Mouse (Mus musculus) liver, postnatal 0 days (tissue): ENCODE measurements around the gene Abcf1. TPM values are rescaled to one million over a fixed set of nuclear protein-coding genes. Genes with fewer than 3 reads are reported as not detected.
A peak's percentile ranks its signal among the peaks of the same experiment; 100 is the strongest.

Experiments used
- ATAC-seq: fragments of 200-750 bp; cut with Nextera tagmentation; 2 replicates; pipeline ENCODE4 v1.8.0; 2017; ENCODE audit warnings: mild to moderate bottlenecking, moderate library complexity
- DNase-seq: peaks from one replicate; pipeline ENCODE4 v3.0.0-alpha.2; 2016
- H3K27ac ChIP-seq: fragments of 300-500 bp; sonication (generic); 2 replicates; pipeline ENCODE4 v1.5.1; 2014; ENCODE audit warnings: antibody characterized with exemption, moderate library complexity, mild to moderate bottlenecking, low read depth
- H3K27me3 ChIP-seq: fragments of 300-500 bp; sonication (generic); 2 replicates; pipeline ENCODE4 v1.6.1; 2014; ENCODE audit warnings: low read length, control low read depth, mixed read lengths; ENCODE audit not compliant: insufficient read depth
- H3K36me3 ChIP-seq: fragments of 300-500 bp; sonication (generic); replicated peaks from 2 replicates; pipeline ENCODE4 v1.6.1; 2014; ENCODE audit warnings: mild to moderate bottlenecking, control low read depth, low read length, moderate library complexity, mixed read lengths; ENCODE audit not compliant: insufficient read depth
- H3K4me1 ChIP-seq: fragments of 300-500 bp; sonication (generic); 2 replicates; pipeline ENCODE4 v1.6.1; 2014; ENCODE audit warnings: antibody characterized with exemption, mild to moderate bottlenecking, control low read depth; ENCODE audit not compliant: insufficient read depth
- H3K4me2 ChIP-seq: fragments of 300-500 bp; sonication (generic); 2 replicates; pipeline ENCODE4 v1.6.1; 2014; ENCODE audit warnings: low read depth, mild to moderate bottlenecking, low read length, moderate library complexity, mixed read lengths
- H3K4me3 ChIP-seq: fragments of 300-500 bp; sonication (generic); 2 replicates; pipeline ENCODE4 v1.5.1; 2014; ENCODE audit warnings: low read depth, low read length
- H3K9ac ChIP-seq: fragments of 300-500 bp; sonication (generic); replicated peaks from 2 replicates; pipeline ENCODE4 v1.6.1; 2014; ENCODE audit warnings: mild to moderate bottlenecking, moderate library complexity
- H3K9me3 ChIP-seq: fragments of 300-500 bp; sonication (generic); 2 replicates; pipeline ENCODE4 v1.6.1; 2016; ENCODE audit warnings: mild to moderate bottlenecking, control low read depth, low read length, mixed read lengths
- CTCF ChIP-seq: sonication (generic); IDR thresholded peaks from 2 replicates; pipeline ENCODE4 v1.5.1; 2016; ENCODE audit warnings: antibody characterized with exemption, low read depth
- EP300 ChIP-seq: IDR thresholded peaks from 2 replicates; pipeline ENCODE4 v1.6.1; 2016; ENCODE audit warnings: antibody characterized with exemption, low read depth, mild to moderate bottlenecking
- WGBS: fragments of 180-500 bp; shearing (Covaris S2); extraction: QIAGEN DNeasy Blood & Tissue Kit; methylation state at CpG from one replicate; pipeline ENCODE4 v1.1.7; 2014; ENCODE audit not compliant: insufficient replicate concordance; 5-methylcytosine and 5-hydroxymethylcytosine counted together
- polyA plus RNA-seq: library from polyadenylated mRNA; unstranded; fragments of >200 nt; fragmentation: Nextera tagmentation; extraction: Ambion mirVana; gene quantifications from 2 replicates; pipeline ENCODE4 v1.2.1, GENCODE M21; 2015

Gene Abcf1
- polyA plus RNA-seq, 1 experiment from 2014 or later = 47.7 TPM

DNA sequence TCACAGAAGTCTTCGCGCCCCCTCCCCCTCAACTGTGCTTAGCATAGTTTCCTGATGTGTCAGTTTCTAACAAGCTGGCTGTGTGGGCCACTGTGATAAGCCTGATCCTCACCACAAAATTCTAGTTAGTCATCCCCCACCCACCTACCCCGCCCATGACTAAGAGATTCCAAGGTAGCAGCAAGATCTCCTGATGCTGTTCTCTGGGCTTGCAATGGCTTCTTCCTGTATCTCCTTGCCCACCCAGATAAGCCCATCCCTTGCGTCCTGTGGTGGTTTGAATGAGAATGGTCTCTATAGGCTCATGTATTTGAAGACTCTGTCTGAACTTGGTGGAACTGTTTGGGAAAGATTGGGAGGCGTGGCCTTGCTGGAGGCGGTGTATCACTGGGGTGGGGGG lies 32.4 kb upstream of the Abcf1 start:
- no peak overlapping the region for H3K4me3 ChIP-seq
- peak; percentile 76 for DNase-seq
- peaks cover 19% of the 10 kb centered on the region for H3K36me3 ChIP-seq

GRCm38 (mm10) chr17:36001121-36001897 lies 31.7 kb upstream of the Abcf1 start:
- Histone ChIP-seq H3K4me2 (peak overlapping the region; percentile 66), H3K9me3 (0 out of 2 replicates have a peak, but pooled peaks cover 2% of the 10 kb centered on the region), H3K9ac (0 out of 2 replicates have a peak overlapping the region, but pooled peaks have one; percentile 3), H3K4me1 (peaks cover 32% of the 10 kb centered on the region), H3K27ac (peak overlapping the region; percentile 85), H3K36me3 (peaks cover 13% of the 10 kb centered on the region), H3K27me3 (no peaks in the 10 kb centered on the region), H3K4me3 (no peak overlapping the region)
- TF ChIP-seq EP300 (no peak), CTCF (no peak)
- WGBS = 78% methylated on average over 12 of the region's 12 CpGs
- ATAC-seq (peak; percentile 48), DNase-seq (no peak)

More for the DNA sequence above, 32.4 kb upstream of the Abcf1 start:
- H3K9me3 ChIP-seq = peaks cover 2% of the 10 kb centered on the region; the same call in 1 of the 2 replicates
- H3K4me2 ChIP-seq = peak overlapping the region; percentile 49
- no peaks in the 10 kb centered on the region for H3K27me3 ChIP-seq
- 62% methylated on average over 6 of the region's 6 CpGs for WGBS
- peak; percentile 92 for TF ChIP-seq EP300
- no peak for TF ChIP-seq CTCF
- H3K4me1 ChIP-seq = peaks cover 32% of the 10 kb centered on the region
- no peak overlapping the region for H3K9ac ChIP-seq
- peak; percentile 78 for ATAC-seq
- H3K27ac ChIP-seq = peak overlapping the region; percentile 85

DNA sequence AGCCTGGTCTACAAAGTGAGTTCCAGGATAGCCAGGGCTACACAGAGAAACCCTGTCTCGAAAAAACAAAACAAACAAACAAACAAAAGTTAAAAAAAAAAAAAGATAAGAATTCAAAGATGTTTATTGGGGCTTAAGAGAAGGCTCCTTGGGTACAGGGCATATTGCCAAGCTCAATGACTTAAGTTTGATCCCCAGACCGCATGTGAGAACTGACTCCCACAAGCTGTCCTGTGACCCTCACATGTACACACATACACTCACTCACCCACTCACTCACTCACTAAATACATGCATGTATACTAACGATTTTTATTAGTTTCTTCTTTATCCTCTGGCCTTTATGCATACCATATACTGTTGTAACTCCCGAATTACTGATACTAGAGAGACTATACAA lies 30.8 kb upstream of the Abcf1 start:
- H3K4me2 ChIP-seq = peak overlapping the region; percentile 66

DNA sequence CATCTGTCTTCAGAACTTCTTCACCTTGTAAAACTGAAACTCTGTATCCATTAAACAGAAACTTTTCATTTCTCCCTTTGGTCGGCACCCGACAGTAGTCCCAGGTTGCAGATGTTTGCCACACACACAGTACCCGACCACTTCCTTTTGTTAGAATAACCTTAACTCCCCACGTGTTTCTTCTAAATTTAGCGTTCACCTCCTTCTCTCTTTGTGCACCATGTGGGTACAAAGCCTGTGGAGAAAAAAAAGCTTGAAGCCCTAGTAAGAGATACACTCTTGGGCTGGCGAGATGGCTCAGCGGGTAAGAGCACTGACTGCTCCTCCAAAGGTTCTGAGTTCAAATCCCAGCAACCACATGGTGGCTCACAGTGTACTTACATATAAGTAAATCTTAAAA lies 29.8 kb upstream of the Abcf1 start:
- H3K4me2 ChIP-seq = peak overlapping the region; percentile 66
- no peaks in the 10 kb centered on the region for H3K27me3 ChIP-seq
- 0 out of 2 replicates have a peak overlapping the region, but pooled peaks have one; percentile 13 for H3K9ac ChIP-seq
- 25% methylated on average over 7 of the region's 7 CpGs for WGBS
- peak overlapping the region; percentile 77 for H3K27ac ChIP-seq
- H3K36me3 ChIP-seq = peaks cover 6% of the 10 kb centered on the region; the same call in 1 of the 2 replicates
- DNase-seq (no peak), ATAC-seq (no peak)
- no peak for TF ChIP-seq CTCF
- TF ChIP-seq EP300 = no peak; the same call in 1 of the 2 replicates
- no peaks in the 10 kb centered on the region for H3K9me3 ChIP-seq
- peaks cover 35% of the 10 kb centered on the region for H3K4me1 ChIP-seq
- peak overlapping the region; percentile 49 for H3K4me3 ChIP-seq

More for the DNA sequence above, 30.8 kb upstream of the Abcf1 start:
- WGBS = 66% methylated on average over 4 of the region's 4 CpGs
- no peak overlapping the region; the same call in 1 of the 2 replicates for H3K9ac ChIP-seq
- DNase-seq (no peak), ATAC-seq (no peak)
- no peaks in the 10 kb centered on the region for H3K27me3 ChIP-seq
- peaks cover 6% of the 10 kb centered on the region; the same call in 1 of the 2 replicates for H3K36me3 ChIP-seq
- TF ChIP-seq CTCF (no peak), EP300 (no peak)
- peaks cover 35% of the 10 kb centered on the region for H3K4me1 ChIP-seq
- no peaks in the 10 kb centered on the region for H3K9me3 ChIP-seq
- H3K4me3 ChIP-seq = no peak overlapping the region
- peak overlapping the region; percentile 85 for H3K27ac ChIP-seq

- Histone ChIP-seq H3K4me1 (peaks cover 35% of the 10 kb centered on the region), H3K36me3 (peaks cover 6% of the 10 kb centered on the region; the same call in 1 of the 2 replicates), H3K9me3 (no peaks in the 10 kb centered on the region), H3K27me3 (no peaks in the 10 kb centered on the region), H3K27ac (peak overlapping the region; percentile 77), H3K4me3 (peak overlapping the region; percentile 49), H3K9ac (peak overlapping the region; percentile 45), H3K4me2 (peak overlapping the region; percentile 66)
- DNase-seq (peak; percentile 39), ATAC-seq (no peak)
- WGBS = 43% methylated on average over 6 of the region's 6 CpGs
- TF ChIP-seq EP300 = no peak; the same call in 1 of the 2 replicates
These were observed 29.2 kb upstream of the Abcf1 start for GRCm38 (mm10) chr17:35998545-35999305.
